Mouse (Mus musculus): ENCODE results near the gene Lypla2.
A peak's percentile ranks its signal among the peaks of the same experiment; 100 is the strongest.
"Not testable (repeated sequence)": the region's sequence is repeated elsewhere in the genome, so short reads cannot be mapped to it uniquely, and the experiment has no call there.

Gene Lypla2

GRCm38 (mm10) chr4:135948142-135948541 lies 24.3 kb downstream of the Lypla2 start:
- DNase-seq, result no peak

- DNase-seq, result no peak
These were observed 25.6 kb downstream of the Lypla2 start for GRCm38 (mm10) chr4:135946659-135947301.

DNA sequence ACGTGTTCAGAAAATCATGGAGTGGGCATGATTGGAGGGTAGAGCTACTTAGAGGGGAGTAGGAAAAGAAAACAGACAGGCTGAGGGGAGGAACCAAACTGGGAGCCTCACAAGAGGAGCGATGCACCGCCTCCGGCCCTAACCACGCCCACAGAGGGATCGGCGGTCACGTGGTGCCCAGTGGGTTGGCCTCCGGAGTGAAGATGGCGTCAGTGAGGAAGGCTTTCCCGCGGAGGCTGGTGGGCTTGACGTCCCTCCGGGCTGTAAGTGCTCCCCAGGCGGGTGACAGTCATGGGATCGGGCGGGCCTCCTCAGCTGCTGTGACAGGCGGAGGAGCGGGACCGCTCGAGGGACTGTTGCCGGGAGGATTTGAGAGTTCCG lies 26.2 kb downstream of the Lypla2 start, which contains the start of gene Hmgcl:
Hmgcl (plus strand) TSS at position 171 of the 381 bp plus-strand sequence.
- DNase-seq, result peak; percentile 95

GRCm38 (mm10) chr4:135945706-135946105 lies 26.7 kb downstream of the Lypla2 start:
- DNase-seq, result no peak

DNA sequence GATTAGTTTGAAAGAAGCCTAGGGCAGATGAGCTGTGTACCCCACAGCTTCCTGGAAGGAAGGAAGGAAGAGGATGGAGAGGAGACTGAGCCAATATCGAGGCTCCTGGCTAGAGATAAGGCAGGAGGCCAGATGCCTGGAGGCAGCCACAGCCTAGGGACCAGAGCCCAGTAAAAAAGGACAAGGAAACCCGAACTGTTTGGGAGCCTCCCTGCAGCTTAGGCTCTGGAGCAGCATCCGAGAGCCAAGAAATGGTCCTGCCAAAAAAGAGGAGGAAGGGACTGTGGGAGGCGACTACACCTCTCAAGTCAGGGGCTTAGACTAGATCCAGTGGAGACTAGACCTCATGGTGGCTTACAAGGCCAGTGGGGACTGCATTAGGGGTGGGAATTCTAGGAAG lies 29.0 kb downstream of the Lypla2 start:
- DNase-seq, result no peak

DNA sequence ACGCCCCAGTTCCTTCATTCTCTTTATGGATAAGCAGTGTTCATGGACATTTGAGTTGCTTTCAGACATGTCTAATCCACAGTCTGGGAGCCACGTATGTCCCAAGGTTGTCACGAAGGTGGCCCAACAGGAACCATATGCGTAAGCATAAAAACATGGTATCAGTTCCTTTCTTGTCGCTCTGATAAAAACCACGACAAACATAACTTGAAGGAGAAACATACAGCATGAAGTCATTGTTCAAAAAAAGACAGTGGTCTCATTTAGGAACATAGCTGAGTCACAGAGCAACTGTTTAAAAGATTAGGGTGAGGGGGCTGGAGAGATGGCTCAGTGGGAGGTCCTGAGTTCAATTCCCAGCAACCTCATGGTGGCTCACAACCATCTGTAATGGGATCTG lies 30.2 kb downstream of the Lypla2 start:
- no peak for DNase-seq

- not testable (repeated sequence) for DNase-seq
These were observed 31.4 kb downstream of the Lypla2 start for GRCm38 (mm10) chr4:135941026-135941425.

- no peak for DNase-seq
These were observed 33.6 kb downstream of the Lypla2 start for GRCm38 (mm10) chr4:135938858-135939257.

GRCm38 (mm10) chr4:135935502-135935901 lies 36.9 kb downstream of the Lypla2 start:
- DNase-seq, result no peak

GRCm38 (mm10) chr4:135934708-135935500 lies 37.5 kb downstream of the Lypla2 start:
- no peak for DNase-seq

GRCm38 (mm10) chr4:135931832-135932231 lies 40.6 kb downstream of the Lypla2 start:
- no peak for DNase-seq

GRCm38 (mm10) chr4:135930239-135930638 lies 42.2 kb downstream of the Lypla2 start:
- no peak for DNase-seq

DNA sequence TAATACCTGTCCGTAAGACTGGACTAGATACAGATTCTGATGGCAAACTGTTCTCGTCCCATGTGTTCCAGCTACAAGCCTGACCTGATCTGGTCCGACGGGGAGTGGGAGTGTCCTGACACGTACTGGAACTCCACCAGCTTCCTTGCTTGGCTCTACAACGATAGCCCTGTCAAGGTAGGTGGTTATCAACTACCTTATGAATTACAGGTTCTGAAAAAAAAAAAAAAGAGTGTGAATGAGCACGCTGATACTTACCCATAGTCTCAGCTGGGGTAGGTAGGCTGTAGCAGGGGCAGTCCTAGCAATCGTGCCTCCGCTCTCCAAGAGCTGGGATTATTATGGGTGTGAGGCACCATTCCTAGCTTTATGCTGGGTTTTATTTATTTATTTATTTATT lies 42.6 kb downstream of the Lypla2 start:
- no peak for DNase-seq

- no peak for DNase-seq
These were observed 43.0 kb downstream of the Lypla2 start for GRCm38 (mm10) chr4:135929405-135929804.

DNA sequence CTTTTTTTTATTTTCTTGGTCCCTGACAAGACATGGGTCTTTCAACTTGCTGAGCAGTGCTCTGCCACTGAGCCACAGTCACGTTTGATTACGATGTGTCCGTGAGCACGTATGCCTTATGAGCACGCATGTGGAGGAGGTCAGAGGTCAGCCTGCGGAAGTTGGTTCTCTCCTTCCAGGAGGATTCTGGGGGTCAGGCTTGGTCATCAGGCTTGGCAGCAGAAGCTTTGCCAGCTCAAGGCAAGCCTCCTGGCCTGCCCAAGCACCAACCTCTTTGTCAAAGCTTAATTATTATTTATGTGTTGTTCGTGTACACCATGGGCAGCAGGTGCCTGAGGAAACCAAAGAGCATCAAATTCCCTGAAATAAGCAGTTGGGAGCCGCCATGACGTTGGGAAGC lies 44.0 kb downstream of the Lypla2 start:
- no peak for DNase-seq

- DNase-seq, result no peak
These were observed 45.6 kb downstream of the Lypla2 start for GRCm38 (mm10) chr4:135926861-135927260.

DNA sequence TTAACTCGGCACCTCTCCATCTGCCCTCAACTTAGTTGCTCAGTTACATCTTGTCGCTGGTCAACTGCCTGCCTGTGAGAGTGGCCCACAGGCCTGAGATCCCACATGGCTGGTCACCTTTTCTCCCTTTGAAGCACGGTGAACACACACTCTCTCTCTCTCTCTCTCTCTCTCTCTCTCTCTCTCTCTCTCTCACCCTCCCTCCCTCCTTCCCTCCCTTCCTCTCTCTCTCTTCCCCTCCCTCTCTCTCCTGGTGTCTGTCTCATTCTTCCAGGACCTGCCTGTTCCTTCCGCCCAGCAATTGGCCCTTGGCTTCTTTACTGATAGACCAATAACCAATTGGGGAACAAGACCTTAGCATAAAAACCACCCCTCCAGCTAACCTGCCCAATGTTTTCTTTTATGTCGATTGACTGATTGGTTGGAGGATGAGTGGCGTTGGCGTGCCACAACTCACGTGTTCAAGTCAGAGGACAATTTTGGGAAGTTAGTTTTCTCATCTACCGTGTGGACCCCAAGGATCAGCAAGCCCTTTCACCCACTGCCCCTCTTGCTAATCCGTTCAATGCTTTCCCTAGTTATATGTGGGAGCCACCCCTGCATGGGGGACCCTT lies 46.1 kb downstream of the Lypla2 start:
- DNase-seq, result no peak

DNA sequence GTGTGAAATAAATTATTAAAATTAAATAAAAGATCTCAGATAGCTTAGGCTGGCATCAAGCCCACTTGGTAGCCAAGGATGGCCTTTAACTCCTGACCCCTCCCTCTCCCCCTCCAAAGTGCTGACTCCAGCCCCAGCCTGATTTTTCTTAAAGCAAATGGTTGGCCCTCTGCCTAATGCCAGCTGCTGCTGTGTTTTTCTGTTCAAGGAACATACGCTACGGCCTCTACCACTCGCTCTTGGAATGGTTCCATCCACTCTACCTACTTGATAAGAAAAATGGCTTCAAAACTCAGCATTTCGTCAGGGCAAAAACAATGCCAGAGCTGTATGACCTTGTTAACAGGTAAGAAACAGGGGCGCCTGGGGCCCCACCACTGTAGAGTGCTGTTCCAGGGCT lies 47.1 kb downstream of the Lypla2 start:
- no peak for DNase-seq

DNA sequence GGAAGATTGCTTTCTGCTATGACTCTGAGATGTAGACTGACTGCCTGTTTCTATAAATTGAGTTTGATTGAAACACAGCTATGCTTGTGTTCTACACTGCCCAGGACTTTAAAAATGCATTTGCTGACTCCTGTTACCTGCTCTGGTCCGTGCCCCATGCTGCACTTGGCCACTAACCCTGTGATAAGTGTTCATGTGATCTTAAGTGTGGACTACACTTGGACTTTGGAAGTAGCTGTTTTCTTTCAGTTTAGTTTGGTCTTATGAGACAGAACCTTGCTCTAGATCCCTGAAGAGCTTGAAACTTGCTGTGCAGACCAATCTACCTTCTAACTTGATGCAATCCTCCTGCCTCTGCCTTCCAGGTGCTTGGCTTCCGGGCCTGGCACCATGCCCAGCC lies 48.0 kb downstream of the Lypla2 start:
- DNase-seq, result no peak

- DNase-seq, result no peak
These were observed 50.2 kb downstream of the Lypla2 start for GRCm38 (mm10) chr4:135922190-135922589.

- DNase-seq, result no peak
These were observed 50.9 kb downstream of the Lypla2 start for GRCm38 (mm10) chr4:135921257-135922120.

DNA sequence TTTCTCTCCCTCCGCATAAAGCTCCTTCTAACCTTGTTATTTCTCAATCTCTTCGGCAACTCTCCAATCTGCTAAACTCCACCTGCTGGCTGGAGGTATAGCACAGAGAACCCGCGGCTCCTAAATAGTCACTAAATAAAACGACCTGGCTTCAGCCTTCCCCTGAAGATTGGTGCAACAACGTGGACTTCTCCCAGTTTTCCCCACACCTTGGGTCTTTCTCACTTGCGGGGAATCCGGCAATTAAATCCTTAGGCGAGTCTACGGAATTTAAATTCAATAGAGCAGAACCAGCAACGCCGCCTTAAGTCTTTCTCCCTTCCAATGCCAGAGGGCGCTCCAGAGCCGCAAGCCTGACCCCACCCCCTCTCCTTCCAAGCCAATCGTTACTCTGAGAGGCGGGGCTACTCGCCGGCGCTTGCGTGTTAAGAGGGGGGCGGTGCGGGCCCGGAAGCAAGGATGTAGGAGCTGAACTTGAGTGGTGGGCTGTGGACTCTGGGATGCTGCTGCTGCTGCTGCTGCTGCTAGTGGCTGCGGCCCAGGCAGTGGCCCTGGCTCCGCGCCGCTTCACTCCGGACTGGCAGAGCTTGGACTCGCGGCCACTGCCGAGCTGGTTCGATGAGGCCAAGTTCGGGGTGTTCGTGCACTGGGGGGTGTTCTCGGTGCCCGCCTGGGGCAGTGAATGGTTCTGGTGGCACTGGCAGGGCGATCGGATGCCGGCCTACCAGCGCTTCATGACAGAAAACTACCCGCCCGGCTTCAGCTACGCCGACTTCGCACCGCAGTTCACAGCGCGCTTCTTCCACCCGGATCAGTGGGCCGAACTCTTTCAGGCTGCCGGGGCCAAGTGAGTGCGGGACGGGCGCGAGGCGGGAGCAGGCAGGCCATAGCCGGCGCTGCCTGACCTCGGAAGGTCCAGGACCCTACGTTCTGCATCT lies 51.9 kb downstream of the Lypla2 start, which contains the start of gene Fuca1:
Fuca1 (plus strand) TSS at position 432 of the 938 bp plus-strand sequence.
- DNase-seq, result peak; percentile 95

All from layer of hippocampus, adult 9-11 months (tissue).